Mouse (Mus musculus) gastrocnemius, postnatal 25 days (tissue): ENCODE results near the gene Lck. TPM values are rescaled to one million over a fixed set of nuclear protein-coding genes. Genes with fewer than 3 reads are reported as not detected.
A peak's percentile ranks its signal among the peaks of the same experiment; 100 is the strongest.

ENCODE experiments used
- DNase-seq: peaks from one replicate; pipeline ENCODE4 v3.0.0; 2022
- microRNA-seq, 2 experiments: library from miRNA; unstranded; fragments of <30 nt; microRNA quantifications; one replicate each; pipeline ENCODE4 v1.2.0; 2021; ENCODE audit warnings: borderline replicate concordance in 2 of 2
- total RNA-seq, 2 experiments: library from RNA; stranded (reverse); gene quantifications; 1 replicate in 1 of 2; 2 replicates in 1 of 2; pipeline ENCODE4 v1.2.3; 2021

The Lck gene
- total RNA-seq, 2 experiments from 2014 or later = 0.48 TPM; not detected in 1

- DNase-seq = no peak
Observed at GRCm38 (mm10) chr4:129508237-129508515, 65.3 kb downstream of the Lck start.

GRCm38 (mm10) chr4:129507434-129508236 lies 65.8 kb downstream of the Lck start:
- DNase-seq = no peak

GRCm38 (mm10) chr4:129505511-129505910 lies 67.9 kb downstream of the Lck start:
- no peak for DNase-seq

- DNase-seq = no peak
Observed at GRCm38 (mm10) chr4:129502901-129503444, 70.5 kb downstream of the Lck start.

GRCm38 (mm10) chr4:129502327-129502888 lies 71.0 kb downstream of the Lck start:
- no peak for DNase-seq

GRCm38 (mm10) chr4:129500607-129501566 lies 72.6 kb downstream of the Lck start:
- DNase-seq = peak; percentile 90

- no peak for DNase-seq
Observed at GRCm38 (mm10) chr4:129500017-129500416, 73.4 kb downstream of the Lck start.

- no peak for DNase-seq
Observed at GRCm38 (mm10) chr4:129498941-129499340, 74.5 kb downstream of the Lck start.

Small RNA genes within 50 kb of the gene (microRNA-seq; reads per million reads assigned to microRNA genes)
- 0 reads per million in 2 experiments for gene Mir8119

Other genes starting within 250 kb of the Lck start
- 10 to 100 TPM; 41.0 to 50.6 TPM for gene Rbbp4, start 238.3 kb downstream of the Lck start, total RNA-seq
- 10 to 100 TPM; 23.1 to 24.0 TPM for gene Zbtb8os, start 237.9 kb downstream of the Lck start, total RNA-seq
- 1 to 10 TPM; 1.2 to 1.3 TPM for gene Zbtb8a, start 195.5 kb downstream of the Lck start, total RNA-seq
- gene Zbtb8b, start 132.8 kb downstream of the Lck start, total RNA-seq = not detected
- gene Bsdc1, start 112.1 kb downstream of the Lck start, total RNA-seq = 10 to 100 TPM; 25.6 to 26.9 TPM
- not detected for gene Tssk3, start 82.6 kb downstream of the Lck start, total RNA-seq
- not detected for gene Fam229a, start 82.5 kb downstream of the Lck start, total RNA-seq
- gene Marcksl1, start 60.1 kb downstream of the Lck start, total RNA-seq = 1 to 10 TPM; 1.6 to 2.8 TPM
- 1 to 10 TPM; 9.6 to 9.9 TPM for gene Hdac1, start 30.9 kb downstream of the Lck start, total RNA-seq
- under 1 TPM in 1 of 2 experiments, not detected in 1; 0.31 TPM for gene Fam167b, start 4.9 kb upstream of the Lck start, total RNA-seq
- 100 to 1,000 TPM; 116 to 129 TPM for gene Eif3i, start 27.0 kb upstream of the Lck start, total RNA-seq
- 10 to 100 TPM; 30.5 to 32.3 TPM for gene Tmem234, start 27.0 kb upstream of the Lck start, total RNA-seq
- gene Dcdc2b, start 40.6 kb upstream of the Lck start, total RNA-seq = 1 to 10 TPM in 1 of 2 experiments, under 1 TPM in 1; 0.77 to 1.2 TPM
- gene Iqcc, start 45.5 kb upstream of the Lck start, total RNA-seq = 10 to 100 TPM in 1 of 2 experiments, 1 to 10 TPM in 1; 8.1 to 11.1 TPM
- gene Ccdc28b, start 50.3 kb upstream of the Lck start, total RNA-seq = 10 to 100 TPM; 52.4 to 59.8 TPM
- 10 to 100 TPM; 18.0 to 19.4 TPM for gene Txlna, start 67.4 kb upstream of the Lck start, total RNA-seq
- 10 to 100 TPM; 64.6 to 77.1 TPM for gene Kpna6, start 99.1 kb upstream of the Lck start, total RNA-seq
- 1 to 10 TPM; 3.5 to 4.7 TPM for gene Tmem39b, start 123.2 kb upstream of the Lck start, total RNA-seq
- 10 to 100 TPM; 21.5 to 25.7 TPM for gene Khdrbs1, start 168.7 kb upstream of the Lck start, total RNA-seq
- 100 to 1,000 TPM; 556 to 584 TPM for gene Ptp4a2, start 237.6 kb upstream of the Lck start, total RNA-seq